Mouse (Mus musculus) hindbrain, embryonic 10.5 days (tissue): ENCODE measurements around the gene Spaca9. TPM values are rescaled to one million over a fixed set of nuclear protein-coding genes. Genes with fewer than 3 reads are reported as not detected.

Experiments used
- DNase-seq: peaks from one replicate; pipeline ENCODE4 v3.0.0-alpha.2; 2017; ENCODE audit warnings: low spot score
- H3K27ac ChIP-seq: fragments of 300-500 bp; sonication (generic); 2 replicates; pipeline ENCODE4 v1.5.1; 2016; ENCODE audit warnings: mild to moderate bottlenecking, moderate library complexity
- H3K27me3 ChIP-seq: fragments of 300-500 bp; sonication (generic); 2 replicates; pipeline ENCODE4 v1.6.1; 2016; ENCODE audit warnings: mild to moderate bottlenecking; ENCODE audit not compliant: poor library complexity, insufficient read depth, severe bottlenecking
- H3K36me3 ChIP-seq: fragments of 300-500 bp; sonication (generic); 2 replicates; pipeline ENCODE4 v1.6.1; 2016; ENCODE audit warnings: mild to moderate bottlenecking, moderate library complexity
- H3K4me1 ChIP-seq: fragments of 300-500 bp; sonication (generic); replicated peaks from 2 replicates; pipeline ENCODE4 v1.6.1; 2016; ENCODE audit warnings: mild to moderate bottlenecking
- H3K4me3 ChIP-seq: fragments of 300-500 bp; sonication (generic); 2 replicates; pipeline ENCODE4 v1.5.1; 2016; ENCODE audit warnings: mild to moderate bottlenecking, moderate library complexity
- H3K9me3 ChIP-seq: fragments of 300-500 bp; sonication (generic); 2 replicates; pipeline ENCODE4 v1.6.1; 2016; ENCODE audit warnings: mild to moderate bottlenecking, moderate library complexity
- WGBS: fragments of 180-500 bp; shearing (Covaris S2); methylation state at CpG from one replicate; pipeline ENCODE4 v1.1.7; 2016; 5-methylcytosine and 5-hydroxymethylcytosine counted together
- polyA plus RNA-seq: library from polyadenylated mRNA; unstranded; fragments of >200 nt; fragmentation: Nextera tagmentation; extraction: Ambion mirVana; gene quantifications from 2 replicates; pipeline ENCODE4 v1.2.1, GENCODE M21; 2016

Gene Spaca9
- 4.4 TPM in 2 replicates for polyA plus RNA-seq

- peak within 1 kb of the TSS; percentile 84 for H3K27ac ChIP-seq
- DNase-seq = peak; percentile 90
- H3K4me1 ChIP-seq = peaks cover 42% of the 10 kb centered on the region
- H3K36me3 ChIP-seq = no peaks in the 10 kb centered on the region
- H3K9me3 ChIP-seq = no peaks in the 10 kb centered on the region
- peaks cover 21% of the 10 kb centered on the region for H3K27me3 ChIP-seq
- 1% methylated on average over 53 of the region's 53 CpGs for WGBS
- H3K4me3 ChIP-seq = peak within 1 kb of the TSS; percentile 65
Observed at GRCm38 (mm10) chr2:28699361-28700335, at the start of gene Spaca9, which contains the start of gene Ak8. Spaca9 (minus strand) TSS chr2:28699727. Ak8 (plus strand) TSS chr2:28700164.

- WGBS = 79% methylated on average over 2 of the region's 2 CpGs
- H3K27me3 ChIP-seq = peaks cover 49% of the 10 kb centered on the region
Observed at GRCm38 (mm10) chr2:28747705-28748104, 48.2 kb upstream of the Spaca9 start.

GRCm38 (mm10) chr2:28746682-28747332 lies 47.3 kb upstream of the Spaca9 start:
- Histone ChIP-seq H3K36me3 (no peaks in the 10 kb centered on the region), H3K4me1 (peaks cover 21% of the 10 kb centered on the region), H3K9me3 (no peaks in the 10 kb centered on the region), H3K4me3 (no peak overlapping the region), H3K27ac (no peak overlapping the region), H3K27me3 (peaks cover 42% of the 10 kb centered on the region)
- WGBS = 79% methylated on average over 15 of the region's 15 CpGs
- DNase-seq = no peak

More at GRCm38 (mm10) chr2:28747705-28748104, 48.2 kb upstream of the Spaca9 start:
- peaks cover 30% of the 10 kb centered on the region for H3K4me1 ChIP-seq
- no peak overlapping the region for H3K27ac ChIP-seq
- no peaks in the 10 kb centered on the region for H3K9me3 ChIP-seq
- no peak overlapping the region for H3K4me3 ChIP-seq
- DNase-seq = no peak
- H3K36me3 ChIP-seq = no peaks in the 10 kb centered on the region

GRCm38 (mm10) chr2:28742701-28743100 lies 43.2 kb upstream of the Spaca9 start:
- DNase-seq = no peak
- peaks cover 22% of the 10 kb centered on the region for H3K27me3 ChIP-seq

GRCm38 (mm10) chr2:28740159-28740558 lies 40.6 kb upstream of the Spaca9 start:
- Histone ChIP-seq H3K27me3 (peaks cover 12% of the 10 kb centered on the region), H3K36me3 (no peaks in the 10 kb centered on the region), H3K4me3 (no peak overlapping the region), H3K4me1 (peaks cover 16% of the 10 kb centered on the region; the same call in 1 of the 2 replicates), H3K27ac (no peak overlapping the region), H3K9me3 (no peaks in the 10 kb centered on the region)
- no peak for DNase-seq
- 89% methylated on average over 5 of the region's 5 CpGs for WGBS

More at GRCm38 (mm10) chr2:28742701-28743100, 43.2 kb upstream of the Spaca9 start:
- H3K9me3 ChIP-seq = no peaks in the 10 kb centered on the region
- H3K27ac ChIP-seq = no peak overlapping the region
- H3K4me1 ChIP-seq = peaks cover 15% of the 10 kb centered on the region; the same call in 1 of the 2 replicates
- no peaks in the 10 kb centered on the region for H3K36me3 ChIP-seq
- 81% methylated on average over 8 of the region's 8 CpGs for WGBS
- no peak overlapping the region for H3K4me3 ChIP-seq

GRCm38 (mm10) chr2:28737112-28737511 lies 37.6 kb upstream of the Spaca9 start:
- H3K4me1 ChIP-seq = peaks cover 16% of the 10 kb centered on the region; the same call in 1 of the 2 replicates
- H3K36me3 ChIP-seq = no peaks in the 10 kb centered on the region
- peaks cover 12% of the 10 kb centered on the region for H3K27me3 ChIP-seq
- no peak overlapping the region for H3K27ac ChIP-seq
- 93% methylated on average over 5 of the region's 5 CpGs for WGBS
- H3K9me3 ChIP-seq = no peaks in the 10 kb centered on the region
- H3K4me3 ChIP-seq = no peak overlapping the region
- no peak for DNase-seq

GRCm38 (mm10) chr2:28730676-28731075 lies 31.1 kb upstream of the Spaca9 start:
- no peak overlapping the region for H3K27ac ChIP-seq
- peaks cover 18% of the 10 kb centered on the region for H3K27me3 ChIP-seq
- no peaks in the 10 kb centered on the region for H3K36me3 ChIP-seq
- DNase-seq = no peak
- no peaks in the 10 kb centered on the region for H3K9me3 ChIP-seq
- peaks cover 30% of the 10 kb centered on the region for H3K4me1 ChIP-seq
- no peak overlapping the region for H3K4me3 ChIP-seq

DNA sequence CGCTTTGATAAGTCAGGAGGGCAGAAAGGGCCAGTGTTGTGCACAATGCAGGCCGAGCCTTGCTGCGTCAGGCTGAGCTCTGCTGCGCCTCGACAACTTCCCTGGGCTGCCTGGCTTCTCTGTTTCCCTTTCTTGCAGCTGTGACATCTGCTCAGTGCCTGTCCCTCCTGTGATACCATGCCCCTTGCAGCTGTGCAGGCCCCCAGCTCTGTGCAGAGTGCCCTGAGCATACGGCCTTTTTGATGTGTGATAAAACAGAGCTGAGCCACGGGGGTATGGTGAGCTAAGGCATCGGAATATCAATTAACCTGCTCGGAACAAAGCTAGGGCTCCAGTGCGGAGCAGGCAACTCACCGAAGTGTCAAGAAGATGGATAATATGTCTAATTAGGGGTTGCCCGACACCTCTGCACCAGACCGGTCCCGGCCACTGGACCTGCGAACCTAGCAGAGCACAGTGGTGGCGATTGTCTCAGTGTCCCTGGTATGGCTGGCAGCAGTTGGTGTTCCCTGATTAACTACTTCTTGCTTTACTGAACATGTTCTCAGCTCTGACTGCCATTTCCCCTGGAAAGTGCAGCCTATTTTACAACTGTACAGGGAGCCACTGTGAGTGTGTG lies 28.4 kb upstream of the Spaca9 start:
- WGBS = 20% methylated on average over 16 of the region's 16 CpGs
- Histone ChIP-seq H3K4me3 (no peak overlapping the region; the same call in 1 of the 2 replicates), H3K27ac (peak overlapping the region; percentile 78), H3K4me1 (peaks cover 32% of the 10 kb centered on the region), H3K27me3 (peaks cover 22% of the 10 kb centered on the region), H3K9me3 (no peaks in the 10 kb centered on the region), H3K36me3 (no peaks in the 10 kb centered on the region)
- DNase-seq = peak; percentile 40

- H3K27me3 ChIP-seq = peaks cover 22% of the 10 kb centered on the region
- 67% methylated on average over 9 of the region's 9 CpGs for WGBS
- no peak overlapping the region for H3K4me3 ChIP-seq
- H3K27ac ChIP-seq = no peak overlapping the region
- no peak for DNase-seq
- H3K4me1 ChIP-seq = peaks cover 36% of the 10 kb centered on the region
- H3K36me3 ChIP-seq = no peaks in the 10 kb centered on the region
- H3K9me3 ChIP-seq = no peaks in the 10 kb centered on the region
Observed at GRCm38 (mm10) chr2:28723912-28724311, 24.4 kb upstream of the Spaca9 start.

GRCm38 (mm10) chr2:28722419-28722818 lies 22.9 kb upstream of the Spaca9 start:
- H3K27me3 ChIP-seq = peaks cover 7% of the 10 kb centered on the region
- DNase-seq = no peak
- H3K36me3 ChIP-seq = no peaks in the 10 kb centered on the region
- H3K4me3 ChIP-seq = no peak overlapping the region
- WGBS = 92% methylated on average over 8 of the region's 8 CpGs
- H3K9me3 ChIP-seq = no peaks in the 10 kb centered on the region
- no peak overlapping the region for H3K27ac ChIP-seq
- H3K4me1 ChIP-seq = peaks cover 25% of the 10 kb centered on the region

GRCm38 (mm10) chr2:28713036-28713435 lies 13.5 kb upstream of the Spaca9 start:
- 87% methylated on average over 8 of the region's 8 CpGs for WGBS
- Histone ChIP-seq H3K4me1 (peaks cover 12% of the 10 kb centered on the region; the same call in 1 of the 2 replicates), H3K9me3 (no peaks in the 10 kb centered on the region), H3K36me3 (no peaks in the 10 kb centered on the region), H3K27me3 (no peaks in the 10 kb centered on the region; the same call in 1 of the 2 replicates), H3K4me3 (no peak overlapping the region), H3K27ac (peak overlapping the region; percentile 31; the same call in 1 of the 2 replicates)
- no peak for DNase-seq

DNA sequence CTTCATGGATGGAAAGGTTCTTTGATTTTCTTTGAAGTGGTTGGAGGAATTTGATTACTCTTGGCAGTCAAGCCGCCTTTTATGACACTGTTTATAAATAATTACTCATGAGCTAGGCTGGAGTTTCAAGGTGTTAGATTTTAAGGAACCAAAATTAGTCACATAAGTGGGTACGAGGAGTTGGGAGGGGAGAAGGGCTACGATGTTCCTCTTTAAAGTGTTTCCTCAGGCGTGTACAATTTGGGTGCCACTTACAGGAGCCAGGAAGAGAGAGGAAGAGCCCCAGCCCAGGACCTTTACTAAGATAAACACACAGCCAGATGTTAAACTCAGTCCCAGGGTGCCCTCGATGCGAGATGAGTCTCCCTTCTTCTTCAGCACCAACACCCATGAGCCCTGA lies 7.3 kb upstream of the Spaca9 start:
- DNase-seq = no peak
- no peaks in the 10 kb centered on the region; the same call in 1 of the 2 replicates for H3K27me3 ChIP-seq
- no peak overlapping the region for H3K4me3 ChIP-seq
- H3K9me3 ChIP-seq = no peaks in the 10 kb centered on the region
- WGBS = 81% methylated on average over 6 of the region's 6 CpGs
- peaks cover 22% of the 10 kb centered on the region for H3K4me1 ChIP-seq
- H3K36me3 ChIP-seq = no peaks in the 10 kb centered on the region
- no peak overlapping the region for H3K27ac ChIP-seq
